Mouse (Mus musculus) stomach, embryonic 16.5 days (tissue): ENCODE data around the gene Clhc1. TPM values are rescaled to one million over a fixed set of nuclear protein-coding genes. Genes with fewer than 3 reads are reported as not detected.
A peak's percentile ranks its signal among the peaks of the same experiment; 100 is the strongest.
"Not testable (repeated sequence)": the region's sequence is repeated elsewhere in the genome, so short reads cannot be mapped to it uniquely, and the experiment has no call there.

Source experiments
- ATAC-seq: fragments of 200-750 bp; cut with Nextera tagmentation; 2 replicates; pipeline ENCODE4 v1.8.0; 2017; ENCODE audit warnings: moderate number of reproducible peaks, moderate TSS enrichment; ENCODE audit not compliant: insufficient read depth, low FRiP score
- H3K27ac ChIP-seq: fragments of 300-500 bp; sonication (generic); 2 replicates; pipeline ENCODE4 v1.5.1; 2014; ENCODE audit warnings: low read length
- H3K27me3 ChIP-seq: fragments of 300-500 bp; sonication (generic); 2 replicates; pipeline ENCODE4 v1.6.1; 2014; ENCODE audit warnings: low read length, control low read depth, mixed read lengths; ENCODE audit not compliant: control insufficient read depth, insufficient read depth
- H3K36me3 ChIP-seq: fragments of 300-500 bp; sonication (generic); 2 replicates; pipeline ENCODE4 v1.6.1; 2014; ENCODE audit warnings: low read length; ENCODE audit not compliant: control insufficient read depth, insufficient read depth
- H3K4me1 ChIP-seq: fragments of 300-500 bp; sonication (generic); 2 replicates; pipeline ENCODE4 v1.6.1; 2014; ENCODE audit warnings: low read length, control low read depth, mixed read lengths; ENCODE audit not compliant: control insufficient read depth, insufficient read depth
- H3K4me2 ChIP-seq: fragments of 300-500 bp; sonication (generic); 2 replicates; pipeline ENCODE4 v1.6.1; 2014; ENCODE audit warnings: low read depth, low read length, mixed read lengths
- H3K4me3 ChIP-seq: fragments of 300-500 bp; sonication (generic); replicated peaks from 2 replicates; pipeline ENCODE4 v1.5.1; 2014; ENCODE audit warnings: mild to moderate bottlenecking, low read length
- H3K9ac ChIP-seq: fragments of 300-500 bp; sonication (generic); 2 replicates; pipeline ENCODE4 v1.6.1; 2014; ENCODE audit warnings: low read length
- H3K9me3 ChIP-seq: fragments of 300-500 bp; sonication (generic); replicated peaks from 2 replicates; pipeline ENCODE4 v1.6.1; 2016; ENCODE audit warnings: low read length, control low read depth; ENCODE audit not compliant: control insufficient read depth
- WGBS: fragments of 180-500 bp; shearing (Covaris S2); extraction: QIAGEN DNeasy Blood & Tissue Kit; methylation state at CpG from one replicate; pipeline ENCODE4 v1.1.7; 2014; 5-methylcytosine and 5-hydroxymethylcytosine counted together
- polyA plus RNA-seq: library from polyadenylated mRNA; unstranded; fragments of >200 nt; fragmentation: Nextera tagmentation; extraction: Ambion mirVana; gene quantifications from 2 replicates; pipeline ENCODE4 v1.2.1, GENCODE M21; 2015

Gene Clhc1
- polyA plus RNA-seq, 1 experiment from 2014 or later: 0.28 TPM

- Histone ChIP-seq H3K4me3 (peak within 1 kb of the TSS; percentile 69), H3K4me2 (peak within 1 kb of the TSS; percentile 58), H3K36me3 (no peaks in the 10 kb centered on the region; the same call in 1 of the 2 replicates), H3K27me3 (no peaks in the 10 kb centered on the region), H3K9me3 (no peaks in the 10 kb centered on the region), H3K4me1 (peaks cover 4% of the 10 kb centered on the region), H3K9ac (peak within 1 kb of the TSS; percentile 78), H3K27ac (peak within 1 kb of the TSS; percentile 69)
- ATAC-seq: peak; percentile 96
- 2% methylated on average over 47 of the region's 47 CpGs for WGBS
These were observed 21.6 kb upstream of the Clhc1 start, which contains the start of gene Mtif2 for GRCm38 (mm10) chr11:29525988-29526794. Mtif2 (plus strand) TSS chr11:29526408.

- 94% methylated on average over 1 of the region's 1 CpGs for WGBS
These were observed 9.5 kb upstream of the Clhc1 start for GRCm38 (mm10) chr11:29538201-29538600.

GRCm38 (mm10) chr11:29544225-29544945 lies 3.4 kb upstream of the Clhc1 start:
- 87% methylated on average over 3 of the region's 3 CpGs for WGBS
- H3K27ac ChIP-seq: no peak overlapping the region
- H3K4me1 ChIP-seq: peaks cover 5% of the 10 kb centered on the region
- no peak for ATAC-seq
- H3K4me2 ChIP-seq: no peak overlapping the region
- H3K4me3 ChIP-seq: no peak overlapping the region
- no peaks in the 10 kb centered on the region for H3K9me3 ChIP-seq
- H3K27me3 ChIP-seq: no peaks in the 10 kb centered on the region
- peaks cover 29% of the 10 kb centered on the region for H3K36me3 ChIP-seq
- H3K9ac ChIP-seq: no peak overlapping the region

More at GRCm38 (mm10) chr11:29538201-29538600, 9.5 kb upstream of the Clhc1 start:
- Histone ChIP-seq H3K36me3 (peaks cover 24% of the 10 kb centered on the region; the same call in 1 of the 2 replicates), H3K27ac (no peak overlapping the region), H3K4me3 (no peak overlapping the region), H3K4me2 (no peak overlapping the region), H3K9ac (no peak overlapping the region), H3K27me3 (no peaks in the 10 kb centered on the region), H3K4me1 (no peaks in the 10 kb centered on the region), H3K9me3 (no peaks in the 10 kb centered on the region)
- ATAC-seq: no peak

GRCm38 (mm10) chr11:29545150-29545752 lies 2.5 kb upstream of the Clhc1 start:
- WGBS: 89% methylated on average over 4 of the region's 4 CpGs

GRCm38 (mm10) chr11:29546297-29546696 lies 1.5 kb upstream of the Clhc1 start:
- H3K9ac ChIP-seq: peak overlapping the region; percentile 97; the same call in 1 of the 2 replicates
- ATAC-seq, H3K9me3 ChIP-seq, H3K27me3 ChIP-seq, H3K4me1 ChIP-seq, H3K27ac ChIP-seq: not testable (repeated sequence)
- 86% methylated on average over 2 of the region's 2 CpGs for WGBS
- peak overlapping the region; percentile 69 for H3K4me2 ChIP-seq
- peak overlapping the region; percentile 87 for H3K4me3 ChIP-seq
- peaks cover 25% of the 10 kb centered on the region for H3K36me3 ChIP-seq

More at GRCm38 (mm10) chr11:29545150-29545752, 2.5 kb upstream of the Clhc1 start:
- not testable (repeated sequence) for H3K9me3 ChIP-seq, H3K27ac ChIP-seq, H3K9ac ChIP-seq, H3K4me2 ChIP-seq, H3K27me3 ChIP-seq, H3K4me3 ChIP-seq, H3K4me1 ChIP-seq, ATAC-seq
- H3K36me3 ChIP-seq: peaks cover 27% of the 10 kb centered on the region

GRCm38 (mm10) chr11:29546762-29547161 lies 988 bp upstream of the Clhc1 start:
- Histone ChIP-seq H3K9me3 (no peaks in the 10 kb centered on the region), H3K36me3 (peaks cover 22% of the 10 kb centered on the region), H3K4me1 (peaks cover 5% of the 10 kb centered on the region), H3K27me3 (no peaks in the 10 kb centered on the region), H3K4me3 (peak overlapping the region; percentile 87), H3K4me2 (peak overlapping the region; percentile 69), H3K9ac (peak overlapping the region; percentile 97), H3K27ac (no peak overlapping the region; the same call in 1 of the 2 replicates)
- 8% methylated on average over 2 of the region's 2 CpGs for WGBS
- no peak for ATAC-seq

- Histone ChIP-seq H3K36me3 (peaks cover 19% of the 10 kb centered on the region), H3K27ac (peak overlapping the region; percentile 79), H3K4me3 (peak overlapping the region; percentile 87), H3K9me3 (no peaks in the 10 kb centered on the region), H3K4me2 (peak overlapping the region; percentile 69), H3K27me3 (no peaks in the 10 kb centered on the region), H3K9ac (peak overlapping the region; percentile 97), H3K4me1 (peaks cover 5% of the 10 kb centered on the region)
- ATAC-seq: peak; percentile 34; the same call in 1 of the 2 replicates
- WGBS: under 1% methylated on average over 27 of the region's 27 CpGs
These were observed 450 bp upstream of the Clhc1 start for GRCm38 (mm10) chr11:29547249-29547751.

GRCm38 (mm10) chr11:29548504-29549424 lies 1.0 kb downstream of the Clhc1 start:
- no peaks in the 10 kb centered on the region for H3K9me3 ChIP-seq
- WGBS: 20% methylated on average over 23 of the region's 23 CpGs
- H3K27me3 ChIP-seq: no peaks in the 10 kb centered on the region
- peak overlapping the region; percentile 87 for H3K4me3 ChIP-seq
- no peak for ATAC-seq
- H3K27ac ChIP-seq: peak overlapping the region; percentile 54; the same call in 1 of the 2 replicates
- peaks cover 17% of the 10 kb centered on the region for H3K36me3 ChIP-seq
- peak overlapping the region; percentile 60 for H3K4me2 ChIP-seq
- peaks cover 5% of the 10 kb centered on the region for H3K4me1 ChIP-seq
- peak overlapping the region; percentile 97 for H3K9ac ChIP-seq
